Mouse (Mus musculus) ES-Bruce4 (cell line): Measurements from ENCODE around the gene Kcnq1. TPM values are rescaled to one million over a fixed set of nuclear protein-coding genes. Genes with fewer than 3 reads are reported as not detected.

Experiments
- H3K27ac ChIP-seq: 2 replicates; pipeline ENCODE4 v1.5.1; 2012; ENCODE audit warnings: low read length, inconsistent platforms; ENCODE audit not compliant: insufficient read depth
- H3K27me3 ChIP-seq: 2 replicates; pipeline ENCODE4 v1.6.1; 2012; ENCODE audit warnings: mild to moderate bottlenecking, low read length, inconsistent platforms; ENCODE audit not compliant: control insufficient read depth, poor library complexity, insufficient read depth, severe bottlenecking
- H3K36me3 ChIP-seq: 2 replicates; pipeline ENCODE4 v1.6.1; 2012; ENCODE audit warnings: inconsistent platforms, mild to moderate bottlenecking, low read length, moderate library complexity; ENCODE audit not compliant: control insufficient read depth, poor library complexity, insufficient read depth, severe bottlenecking
- H3K4me1 ChIP-seq: one replicate; pipeline ENCODE4 v1.8.1; 2011; ENCODE audit warnings: low read length; ENCODE audit not compliant: control insufficient read depth, insufficient read depth
- H3K4me3 ChIP-seq: 2 replicates; pipeline ENCODE4 v1.5.1; 2011; ENCODE audit warnings: low read depth, mild to moderate bottlenecking, low read length
- H3K9ac ChIP-seq: 2 replicates; pipeline ENCODE4 v1.6.1; 2012; ENCODE audit warnings: low read depth, mild to moderate bottlenecking, inconsistent platforms; ENCODE audit not compliant: poor library complexity, severe bottlenecking
- H3K9me3 ChIP-seq: replicated peaks from 2 replicates; pipeline ENCODE4 v1.6.1; 2012; ENCODE audit warnings: mild to moderate bottlenecking, low read length, inconsistent platforms; ENCODE audit not compliant: control insufficient read depth, poor library complexity, insufficient read depth, severe bottlenecking
- CTCF ChIP-seq: IDR thresholded peaks from one replicate; pipeline ENCODE4 v1.8.1; 2011; ENCODE audit warnings: low read depth, low read length
- EP300 ChIP-seq: IDR thresholded peaks from 2 replicates; pipeline ENCODE4 v1.6.1; 2011; ENCODE audit warnings: low read depth, low read length; ENCODE audit not compliant: insufficient read depth
- POLR2A ChIP-seq: IDR thresholded peaks from one replicate; pipeline ENCODE4 v1.8.1; 2011; ENCODE audit warnings: low read length; ENCODE audit not compliant: insufficient read depth
- polyA plus RNA-seq: library from polyadenylated mRNA; stranded (reverse); fragments of >200 nt; gene quantifications from 2 replicates; pipeline ENCODE4 v1.2.4, GENCODE M21; 2011; ENCODE audit warnings: low read depth; ENCODE audit not compliant: missing spikeins, insufficient read depth, insufficient read length

The Kcnq1 gene
- polyA plus RNA-seq, 1 experiment = not detected

DNA sequence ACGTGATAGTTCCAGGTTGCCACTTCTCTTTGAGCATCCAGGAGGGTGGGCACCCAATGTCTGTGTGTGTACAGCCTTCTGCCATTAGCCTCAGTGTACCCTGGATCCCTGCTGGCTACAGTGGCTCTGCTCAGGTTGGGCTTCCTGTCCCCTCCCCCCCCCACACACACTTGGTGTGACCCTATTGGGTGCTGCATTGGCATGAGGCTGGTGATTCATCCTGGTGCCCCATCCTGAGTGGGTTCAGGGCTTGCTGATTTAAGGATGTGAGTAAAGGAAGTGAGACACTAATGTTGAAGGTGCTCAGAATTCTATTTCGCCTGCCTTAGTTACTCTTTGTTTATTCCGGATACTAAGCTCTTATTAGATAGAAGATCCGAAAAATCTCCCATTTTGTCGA lies 26.7 kb downstream of the Kcnq1 start:
- Histone ChIP-seq H3K4me3 (no peak overlapping the region), H3K27ac (no peak overlapping the region), H3K27me3 (no peaks in the 10 kb centered on the region), H3K36me3 (no peaks in the 10 kb centered on the region), H3K4me1 (no peaks in the 10 kb centered on the region), H3K9ac (no peak overlapping the region), H3K9me3 (no peaks in the 10 kb centered on the region)
- TF ChIP-seq POLR2A = no peak
- no peak for TF ChIP-seq CTCF
- TF ChIP-seq EP300 = no peak

- H3K4me1 ChIP-seq = no peaks in the 10 kb centered on the region
- no peak overlapping the region for H3K4me3 ChIP-seq
- no peaks in the 10 kb centered on the region for H3K36me3 ChIP-seq
- no peak overlapping the region for H3K27ac ChIP-seq
- H3K9me3 ChIP-seq = no peaks in the 10 kb centered on the region
- H3K9ac ChIP-seq = no peak overlapping the region
- no peaks in the 10 kb centered on the region for H3K27me3 ChIP-seq
- TF ChIP-seq CTCF (no peak), EP300 (no peak), POLR2A (no peak)
Measured at GRCm38 (mm10) chr7:143136125-143136524, 30.0 kb downstream of the Kcnq1 start.

DNA sequence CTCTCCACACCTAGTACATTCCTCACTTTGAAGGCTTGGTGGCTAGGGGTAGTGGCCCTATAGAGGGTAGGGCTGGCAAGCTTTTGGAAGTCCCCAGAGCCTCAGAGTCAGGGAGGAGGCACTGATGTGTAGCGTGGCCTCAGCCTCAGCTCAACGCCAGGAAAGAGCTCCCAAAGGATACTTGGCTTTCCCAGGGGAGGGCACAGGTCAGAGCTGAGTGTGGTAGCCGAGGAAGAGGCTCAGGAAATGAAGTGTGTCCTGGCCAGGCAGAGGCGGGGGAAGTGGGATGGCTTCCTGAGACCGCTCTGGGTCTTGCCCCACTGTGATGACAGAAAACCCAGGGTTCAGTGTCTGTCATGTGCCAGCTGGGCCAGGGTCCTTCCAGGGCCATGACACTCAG lies 30.4 kb downstream of the Kcnq1 start:
- Histone ChIP-seq H3K4me1 (no peaks in the 10 kb centered on the region), H3K27ac (no peak overlapping the region), H3K9ac (no peak overlapping the region), H3K27me3 (no peaks in the 10 kb centered on the region), H3K36me3 (no peaks in the 10 kb centered on the region), H3K4me3 (no peak overlapping the region), H3K9me3 (no peaks in the 10 kb centered on the region)
- TF ChIP-seq CTCF (no peak), POLR2A (no peak), EP300 (no peak)

GRCm38 (mm10) chr7:143138789-143139188 lies 32.6 kb downstream of the Kcnq1 start:
- Histone ChIP-seq H3K9ac (no peak overlapping the region), H3K27me3 (no peaks in the 10 kb centered on the region), H3K36me3 (no peaks in the 10 kb centered on the region), H3K4me3 (no peak overlapping the region), H3K9me3 (no peaks in the 10 kb centered on the region), H3K27ac (no peak overlapping the region), H3K4me1 (no peaks in the 10 kb centered on the region)
- TF ChIP-seq CTCF = peak; percentile 55
- TF ChIP-seq EP300 = no peak

GRCm38 (mm10) chr7:143139932-143140331 lies 33.8 kb downstream of the Kcnq1 start:
- H3K27me3 ChIP-seq = no peaks in the 10 kb centered on the region
- no peak overlapping the region for H3K27ac ChIP-seq
- no peaks in the 10 kb centered on the region for H3K36me3 ChIP-seq
- no peaks in the 10 kb centered on the region for H3K4me1 ChIP-seq
- H3K4me3 ChIP-seq = no peak overlapping the region
- no peak for TF ChIP-seq EP300
- no peak overlapping the region for H3K9ac ChIP-seq
- H3K9me3 ChIP-seq = no peaks in the 10 kb centered on the region

GRCm38 (mm10) chr7:143142680-143143079 lies 36.5 kb downstream of the Kcnq1 start:
- Histone ChIP-seq H3K36me3 (no peaks in the 10 kb centered on the region), H3K4me1 (no peaks in the 10 kb centered on the region), H3K4me3 (no peak overlapping the region), H3K9ac (no peak overlapping the region), H3K9me3 (no peaks in the 10 kb centered on the region), H3K27ac (no peak overlapping the region), H3K27me3 (no peaks in the 10 kb centered on the region)
- TF ChIP-seq CTCF = no peak
- TF ChIP-seq POLR2A = no peak
- no peak for TF ChIP-seq EP300

DNA sequence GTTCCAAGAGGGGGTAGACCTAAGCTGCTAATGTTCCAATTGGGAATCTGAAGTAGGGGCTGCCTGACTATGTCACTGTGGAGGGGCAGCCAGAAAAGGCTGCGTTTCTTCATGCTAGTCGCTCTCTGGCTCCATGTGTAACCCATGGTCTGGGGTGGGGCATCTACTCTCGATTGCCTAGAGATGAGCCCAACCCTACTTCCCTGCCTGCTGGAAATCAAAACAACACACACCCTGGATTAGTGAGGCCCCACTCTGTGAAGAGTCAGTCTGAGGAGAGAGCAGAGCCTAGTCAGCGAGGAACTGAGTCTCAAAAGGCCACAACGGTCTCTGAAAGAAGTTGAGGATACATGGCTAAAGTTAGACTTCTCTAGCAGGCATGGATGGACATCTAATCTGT lies 40.9 kb downstream of the Kcnq1 start:
- TF ChIP-seq EP300 (no peak), CTCF (no peak), POLR2A (no peak)
- Histone ChIP-seq H3K27me3 (no peaks in the 10 kb centered on the region), H3K9ac (no peak overlapping the region), H3K4me3 (no peak overlapping the region), H3K9me3 (no peaks in the 10 kb centered on the region), H3K36me3 (no peaks in the 10 kb centered on the region), H3K27ac (no peak overlapping the region), H3K4me1 (no peaks in the 10 kb centered on the region)
